Mouse (Mus musculus) intestine, embryonic 16.5 days (tissue): ENCODE data around the gene Sbf1. TPM values are rescaled to one million over a fixed set of nuclear protein-coding genes. Genes with fewer than 3 reads are reported as not detected.

ENCODE experiments used
- ATAC-seq: fragments of 200-750 bp; cut with Nextera tagmentation; 2 replicates; pipeline ENCODE4 v1.8.0; 2017; ENCODE audit warnings: moderate TSS enrichment, moderate library complexity
- H3K27ac ChIP-seq: fragments of 300-500 bp; sonication (generic); 2 replicates; pipeline ENCODE4 v1.5.1; 2014; ENCODE audit warnings: mild to moderate bottlenecking, low read length
- H3K27me3 ChIP-seq: fragments of 300-500 bp; sonication (generic); replicated peaks from 2 replicates; pipeline ENCODE4 v1.6.1; 2014; ENCODE audit warnings: low read length, control low read depth, mixed read lengths; ENCODE audit not compliant: control insufficient read depth, insufficient read depth
- H3K36me3 ChIP-seq: fragments of 300-500 bp; sonication (generic); 2 replicates; pipeline ENCODE4 v1.6.1; 2014; ENCODE audit warnings: low read length, control low read depth; ENCODE audit not compliant: control insufficient read depth, insufficient read depth
- H3K4me1 ChIP-seq: fragments of 300-500 bp; sonication (generic); 2 replicates; pipeline ENCODE4 v1.6.1; 2014; ENCODE audit warnings: low read length, control low read depth, mixed read lengths; ENCODE audit not compliant: control insufficient read depth, insufficient read depth
- H3K4me2 ChIP-seq: fragments of 300-500 bp; sonication (generic); 2 replicates; pipeline ENCODE4 v1.6.1; 2014; ENCODE audit warnings: low read depth, low read length, control low read depth
- H3K4me3 ChIP-seq: fragments of 300-500 bp; sonication (generic); 2 replicates; pipeline ENCODE4 v1.5.1; 2014; ENCODE audit warnings: mild to moderate bottlenecking, low read length
- H3K9ac ChIP-seq: fragments of 300-500 bp; sonication (generic); 2 replicates; pipeline ENCODE4 v1.6.1; 2014; ENCODE audit warnings: low read depth, low read length
- H3K9me3 ChIP-seq: fragments of 300-500 bp; sonication (generic); 2 replicates; pipeline ENCODE4 v1.6.1; 2016; ENCODE audit warnings: low read length, control low read depth; ENCODE audit not compliant: control insufficient read depth
- WGBS: fragments of 180-500 bp; shearing (Covaris S2); extraction: QIAGEN DNeasy Blood & Tissue Kit; methylation state at CpG from one replicate; pipeline ENCODE4 v1.1.7; 2014; 5-methylcytosine and 5-hydroxymethylcytosine counted together
- polyA plus RNA-seq: library from polyadenylated mRNA; unstranded; fragments of >200 nt; fragmentation: Nextera tagmentation; extraction: Ambion mirVana; gene quantifications from 2 replicates; pipeline ENCODE4 v1.2.1, GENCODE M21; 2015

Gene Sbf1
- polyA plus RNA-seq, 1 experiment from 2014 or later, result 32.0 TPM

DNA sequence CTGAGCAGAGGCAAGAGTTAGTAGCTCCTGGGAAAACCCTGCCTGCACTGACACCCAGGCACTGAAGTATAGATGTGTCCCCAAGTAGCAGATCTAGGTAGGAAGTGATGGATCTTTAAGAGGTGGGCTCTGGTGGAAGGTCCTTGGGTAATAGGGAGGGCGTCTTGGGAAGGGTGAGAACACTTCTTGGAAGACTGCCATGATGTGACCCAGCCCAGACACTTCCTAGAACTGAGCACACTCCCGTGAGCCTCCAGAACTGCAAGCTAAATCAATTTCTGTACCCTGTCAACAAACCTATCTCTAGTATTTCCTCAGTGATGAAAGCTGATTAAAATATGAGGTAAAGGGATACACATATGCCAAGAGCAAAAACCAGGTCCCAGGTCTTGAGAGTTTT, 22.3 kb downstream of the Sbf1 start:
- Histone ChIP-seq H3K27ac (no peak overlapping the region), H3K4me3 (no peak overlapping the region), H3K4me2 (no peak overlapping the region), H3K4me1 (peaks cover 6% of the 10 kb centered on the region; the same call in 1 of the 2 replicates), H3K27me3 (no peaks in the 10 kb centered on the region), H3K9me3 (no peaks in the 10 kb centered on the region), H3K9ac (no peak overlapping the region), H3K36me3 (peaks cover 23% of the 10 kb centered on the region)
- WGBS, result 62% methylated on average over 2 of the region's 2 CpGs
- ATAC-seq, result no peak

DNA sequence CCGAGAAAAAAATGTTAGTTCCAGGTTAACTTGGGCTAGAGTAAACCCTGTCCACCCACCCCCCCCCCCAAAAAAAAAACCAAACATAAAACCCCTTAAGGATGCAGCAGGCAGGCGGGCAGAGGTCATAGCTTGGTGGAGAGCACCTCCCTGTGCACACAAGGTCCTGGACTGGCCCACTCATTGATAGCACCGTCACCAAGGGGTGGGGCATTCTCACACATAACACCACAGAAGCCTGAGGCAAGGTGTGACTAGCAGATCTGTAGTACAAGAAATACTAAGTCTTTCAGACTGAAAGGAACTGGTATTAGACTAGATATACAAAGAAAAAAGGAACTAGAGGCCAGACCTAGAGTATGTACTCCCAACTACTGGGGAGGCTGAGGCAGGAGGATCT, 23.6 kb downstream of the Sbf1 start:
- Histone ChIP-seq H3K27me3 (no peaks in the 10 kb centered on the region), H3K9ac (no peak overlapping the region), H3K9me3 (no peaks in the 10 kb centered on the region), H3K36me3 (peaks cover 23% of the 10 kb centered on the region), H3K4me3 (no peak overlapping the region), H3K27ac (no peak overlapping the region), H3K4me1 (peaks cover 4% of the 10 kb centered on the region; the same call in 1 of the 2 replicates), H3K4me2 (no peak overlapping the region)
- no peak for ATAC-seq
- 79% methylated on average over 3 of the region's 3 CpGs for WGBS

DNA sequence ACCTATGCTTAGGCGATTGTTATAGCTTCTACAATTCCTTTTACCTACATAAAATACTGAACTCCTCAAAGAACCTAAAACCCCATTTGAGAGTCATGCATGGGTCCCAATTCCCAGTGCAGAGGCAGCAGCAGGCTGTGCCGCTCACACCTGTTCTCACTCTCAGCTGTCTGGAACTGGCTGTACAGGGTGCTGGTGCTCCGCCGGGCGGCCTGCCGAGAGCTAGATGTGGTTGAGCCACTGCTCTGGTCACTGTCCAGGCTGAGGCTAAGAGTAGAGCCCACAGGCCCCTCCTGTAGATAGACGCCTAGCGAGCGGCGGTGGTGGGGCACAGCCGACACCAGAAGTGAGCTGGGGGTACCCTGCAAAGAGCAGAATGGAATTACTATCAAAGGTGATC, 25.7 kb downstream of the Sbf1 start:
- Histone ChIP-seq H3K36me3 (0 out of 2 replicates have a peak, but pooled peaks cover 18% of the 10 kb centered on the region), H3K4me3 (no peak overlapping the region), H3K27me3 (no peaks in the 10 kb centered on the region), H3K4me2 (no peak overlapping the region), H3K9me3 (no peaks in the 10 kb centered on the region), H3K9ac (no peak overlapping the region), H3K27ac (no peak overlapping the region), H3K4me1 (no peaks in the 10 kb centered on the region)
- ATAC-seq, result no peak
- WGBS, result 95% methylated on average over 11 of the region's 11 CpGs

DNA sequence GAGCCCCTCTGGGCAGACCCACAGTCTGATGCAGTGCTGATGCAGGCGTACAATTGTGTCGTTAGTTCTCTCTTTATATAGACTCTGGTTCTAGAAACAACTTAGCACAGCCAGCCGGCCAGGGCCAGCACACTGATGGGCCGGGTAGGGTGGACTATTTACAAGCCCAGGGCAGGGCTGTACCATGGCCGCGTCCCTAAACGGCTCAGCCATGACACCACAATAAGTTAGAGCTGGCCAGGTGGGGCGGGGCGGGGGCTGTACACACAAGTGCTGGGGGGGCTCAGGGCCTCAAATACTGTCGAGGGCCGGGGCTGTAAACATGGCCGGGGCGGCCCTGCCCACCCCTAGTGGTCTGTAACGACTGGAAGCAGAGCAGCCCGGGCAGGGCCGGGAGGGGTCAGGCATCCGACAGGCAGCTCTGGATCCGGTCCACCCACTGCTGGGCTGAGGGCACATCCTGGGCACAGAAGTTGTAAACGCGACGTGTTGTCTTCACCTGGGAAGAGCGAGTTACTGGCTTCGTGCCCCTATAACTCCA, 26.8 kb downstream of the Sbf1 start:
- H3K4me1 ChIP-seq, result no peaks in the 10 kb centered on the region
- no peak overlapping the region for H3K4me3 ChIP-seq
- no peaks in the 10 kb centered on the region for H3K9me3 ChIP-seq
- 81% methylated on average over 23 of the region's 23 CpGs for WGBS
- peaks cover 10% of the 10 kb centered on the region; the same call in 1 of the 2 replicates for H3K36me3 ChIP-seq
- H3K27ac ChIP-seq, result no peak overlapping the region
- no peak overlapping the region for H3K4me2 ChIP-seq
- no peaks in the 10 kb centered on the region for H3K27me3 ChIP-seq
- ATAC-seq, result no peak
- H3K9ac ChIP-seq, result no peak overlapping the region

DNA sequence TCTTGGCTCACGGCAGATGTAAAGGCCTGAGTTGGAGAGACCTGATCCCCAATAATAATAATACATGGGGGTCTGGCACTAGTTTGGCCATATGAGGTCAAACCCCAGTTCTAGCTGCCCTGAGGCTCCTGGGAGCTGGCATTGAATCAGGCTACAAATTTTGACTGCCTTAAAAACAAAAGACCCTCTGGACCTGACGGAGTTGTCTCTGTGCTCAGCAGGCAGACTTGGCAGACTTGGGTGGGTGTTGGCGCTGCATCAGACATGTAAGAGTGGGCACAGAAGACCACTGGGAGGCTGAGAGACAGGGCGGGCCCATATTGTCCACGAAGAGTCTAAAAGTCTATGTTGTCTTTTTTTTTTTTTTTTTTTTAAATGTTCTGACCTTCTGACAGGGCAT, 28.5 kb downstream of the Sbf1 start:
- Histone ChIP-seq H3K4me2 (no peak overlapping the region), H3K9ac (no peak overlapping the region), H3K9me3 (no peaks in the 10 kb centered on the region), H3K27me3 (no peaks in the 10 kb centered on the region), H3K4me3 (no peak overlapping the region), H3K36me3 (peaks cover 13% of the 10 kb centered on the region; the same call in 1 of the 2 replicates), H3K27ac (no peak overlapping the region), H3K4me1 (no peaks in the 10 kb centered on the region)
- no peak for ATAC-seq
- WGBS, result 89% methylated on average over 5 of the region's 5 CpGs

DNA sequence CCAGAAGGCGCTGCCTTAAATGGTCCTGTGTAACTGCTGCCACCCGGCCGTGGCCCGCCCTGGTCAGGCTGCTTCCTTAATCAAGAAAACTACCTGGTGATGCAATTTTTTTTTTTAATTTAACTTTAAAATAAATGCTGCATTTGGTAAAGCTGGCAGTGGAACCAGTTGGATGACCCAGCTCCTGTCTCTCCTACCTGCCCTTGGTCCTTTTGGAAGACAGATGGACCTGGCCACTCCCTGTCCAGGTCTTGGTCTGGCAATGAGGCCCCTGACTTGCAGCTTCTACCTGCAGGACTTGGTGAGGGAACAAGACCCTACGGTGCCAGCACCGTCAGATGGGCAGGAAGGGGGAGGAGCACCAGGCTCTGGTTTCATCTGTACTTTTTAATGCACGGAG, 29.0 kb downstream of the Sbf1 start:
- Histone ChIP-seq H3K4me1 (no peaks in the 10 kb centered on the region), H3K4me3 (no peak overlapping the region), H3K4me2 (no peak overlapping the region), H3K9ac (no peak overlapping the region), H3K36me3 (peaks cover 13% of the 10 kb centered on the region; the same call in 1 of the 2 replicates), H3K27me3 (no peaks in the 10 kb centered on the region), H3K27ac (no peak overlapping the region), H3K9me3 (no peaks in the 10 kb centered on the region)
- WGBS, result 80% methylated on average over 7 of the region's 7 CpGs
- ATAC-seq, result no peak

DNA sequence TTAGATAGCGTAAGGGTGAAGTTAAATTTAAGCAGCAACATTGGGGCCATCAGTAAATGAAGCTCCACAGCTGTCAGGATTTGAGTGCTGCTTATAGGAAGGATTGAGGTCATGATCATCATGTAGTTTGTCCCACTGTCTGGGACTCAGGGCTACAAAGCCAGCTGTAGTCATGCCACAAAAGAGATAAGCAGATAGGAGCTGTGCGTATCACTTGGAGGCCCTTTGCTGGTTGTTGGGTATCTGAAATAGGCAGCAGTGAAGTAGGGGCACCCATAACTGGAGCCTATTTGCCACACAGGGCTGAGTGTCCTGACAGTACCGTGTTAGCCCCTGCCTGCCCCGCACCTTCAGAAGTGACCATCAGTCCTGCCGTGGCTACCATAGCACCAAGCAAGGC, 29.6 kb downstream of the Sbf1 start:
- H3K4me1 ChIP-seq, result no peaks in the 10 kb centered on the region
- ATAC-seq, result peak; percentile 36; the same call in 1 of the 2 replicates
- no peak overlapping the region for H3K4me3 ChIP-seq
- WGBS, result 93% methylated on average over 5 of the region's 5 CpGs
- no peaks in the 10 kb centered on the region for H3K9me3 ChIP-seq
- no peak overlapping the region for H3K4me2 ChIP-seq
- no peaks in the 10 kb centered on the region for H3K27me3 ChIP-seq
- peaks cover 13% of the 10 kb centered on the region; the same call in 1 of the 2 replicates for H3K36me3 ChIP-seq
- H3K9ac ChIP-seq, result no peak overlapping the region
- no peak overlapping the region for H3K27ac ChIP-seq

DNA sequence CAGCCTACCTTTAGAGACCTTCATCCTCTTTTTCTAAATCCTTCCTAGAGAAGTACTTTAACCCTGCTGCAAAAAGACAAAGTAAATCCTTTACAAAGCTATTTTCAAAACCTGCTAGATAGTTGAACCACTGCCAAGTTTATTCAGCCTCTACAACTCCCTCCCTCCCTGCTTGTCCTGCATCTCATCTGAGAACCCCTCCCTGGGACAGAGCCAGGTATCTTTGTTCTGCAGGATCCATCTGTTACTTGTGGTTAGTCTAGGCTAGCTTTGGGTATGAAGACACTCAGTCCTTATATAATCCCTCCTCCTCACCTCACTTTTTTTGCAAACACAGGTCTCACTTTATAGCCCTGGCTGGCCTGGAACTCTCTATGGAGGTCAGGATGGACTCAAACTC, 30.1 kb downstream of the Sbf1 start:
- no peak overlapping the region for H3K9ac ChIP-seq
- ATAC-seq, result no peak
- no peak overlapping the region for H3K27ac ChIP-seq
- H3K27me3 ChIP-seq, result no peaks in the 10 kb centered on the region
- H3K4me3 ChIP-seq, result no peak overlapping the region
- peaks cover 13% of the 10 kb centered on the region; the same call in 1 of the 2 replicates for H3K36me3 ChIP-seq
- H3K4me1 ChIP-seq, result no peaks in the 10 kb centered on the region
- no peaks in the 10 kb centered on the region for H3K9me3 ChIP-seq
- H3K4me2 ChIP-seq, result no peak overlapping the region

DNA sequence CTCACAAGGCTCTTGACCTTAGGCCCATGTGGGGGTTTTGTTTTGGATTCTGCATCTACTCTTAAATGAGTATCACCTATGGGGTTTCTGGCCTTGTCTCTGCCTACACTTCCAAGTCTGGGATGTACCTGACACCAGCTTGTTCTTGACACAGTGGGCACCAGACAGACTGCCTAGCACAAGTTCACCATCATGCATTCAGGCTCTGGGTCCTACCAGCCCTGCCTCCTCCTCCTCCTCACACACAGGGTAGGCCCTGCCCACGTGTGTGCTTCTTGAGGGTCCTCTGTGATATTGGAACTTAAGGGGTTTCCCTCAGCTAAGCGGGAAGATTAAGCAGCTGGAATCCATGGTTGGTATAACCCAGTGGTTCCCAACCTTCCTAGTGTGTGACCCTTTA, 31.0 kb downstream of the Sbf1 start:
- Histone ChIP-seq H3K9me3 (no peaks in the 10 kb centered on the region), H3K27me3 (no peaks in the 10 kb centered on the region), H3K9ac (no peak overlapping the region), H3K4me3 (no peak overlapping the region), H3K4me2 (no peak overlapping the region), H3K27ac (no peak overlapping the region), H3K36me3 (peaks cover 11% of the 10 kb centered on the region; the same call in 1 of the 2 replicates), H3K4me1 (no peaks in the 10 kb centered on the region)
- 73% methylated on average over 2 of the region's 2 CpGs for WGBS
- ATAC-seq, result no peak

DNA sequence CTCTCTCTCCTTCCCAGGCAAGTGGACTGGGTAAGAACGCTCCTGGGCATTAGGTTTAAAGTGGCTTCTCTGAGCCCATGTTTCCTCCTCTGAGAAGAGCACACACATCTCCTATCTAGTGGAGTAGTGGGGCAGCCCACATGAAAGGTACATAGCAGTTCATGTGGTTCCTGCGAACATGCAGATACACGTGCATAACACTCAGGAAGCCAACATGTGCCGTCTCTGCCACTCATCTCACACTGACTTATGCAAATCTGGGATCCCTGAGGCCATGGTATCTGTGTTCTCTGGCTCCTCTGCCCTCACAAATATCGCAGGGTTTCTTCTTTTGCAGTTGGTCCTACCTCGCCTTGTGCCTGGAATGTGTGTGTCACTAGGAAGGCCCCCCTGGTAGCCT, 32.6 kb downstream of the Sbf1 start:
- 88% methylated on average over 6 of the region's 6 CpGs for WGBS
- peaks cover 7% of the 10 kb centered on the region; the same call in 1 of the 2 replicates for H3K36me3 ChIP-seq
- no peak for ATAC-seq

More for the DNA sequence above, 32.6 kb downstream of the Sbf1 start:
- no peaks in the 10 kb centered on the region for H3K27me3 ChIP-seq
- H3K4me3 ChIP-seq, result no peak overlapping the region
- H3K9ac ChIP-seq, result no peak overlapping the region
- H3K9me3 ChIP-seq, result no peaks in the 10 kb centered on the region
- no peak overlapping the region for H3K4me2 ChIP-seq
- no peaks in the 10 kb centered on the region for H3K4me1 ChIP-seq
- no peak overlapping the region for H3K27ac ChIP-seq
